Mouse (Mus musculus) spleen, postnatal 10 days (tissue): ENCODE results near the gene Gda.

Source experiments
- DNase-seq, 2 experiments: peaks; one replicate each; pipeline ENCODE4 v3.0.0; 2021 to 2022; ENCODE audit warnings: low spot score in 2 of 2

The Gda gene

DNA sequence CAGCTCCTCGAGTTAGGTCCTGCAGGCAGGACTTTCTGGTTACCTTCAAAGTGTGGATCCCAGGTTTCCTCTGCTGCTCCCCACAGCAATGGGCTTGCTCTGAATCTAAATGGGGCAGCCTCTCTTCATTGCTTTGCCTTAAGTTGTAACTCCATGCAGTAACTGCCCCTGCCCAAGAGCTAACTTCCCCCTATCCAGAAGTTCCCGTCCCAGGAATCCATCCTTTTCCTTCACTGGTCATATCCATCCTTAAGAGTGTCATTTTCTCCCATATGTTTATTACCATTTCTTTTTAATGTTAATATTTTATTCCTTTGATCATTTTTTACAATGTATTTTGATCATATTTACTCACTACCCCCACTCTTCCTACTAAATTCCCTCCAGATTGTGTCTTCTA lies at the start of gene Gda:
Gene Gda (minus strand): TSS at position 101 of the 400 bp plus-strand sequence.
- no peak for DNase-seq

- no peak for DNase-seq
Observed at GRCm38 (mm10) chr19:21520280-21520679, 47.0 kb upstream of the Gda start.

DNA sequence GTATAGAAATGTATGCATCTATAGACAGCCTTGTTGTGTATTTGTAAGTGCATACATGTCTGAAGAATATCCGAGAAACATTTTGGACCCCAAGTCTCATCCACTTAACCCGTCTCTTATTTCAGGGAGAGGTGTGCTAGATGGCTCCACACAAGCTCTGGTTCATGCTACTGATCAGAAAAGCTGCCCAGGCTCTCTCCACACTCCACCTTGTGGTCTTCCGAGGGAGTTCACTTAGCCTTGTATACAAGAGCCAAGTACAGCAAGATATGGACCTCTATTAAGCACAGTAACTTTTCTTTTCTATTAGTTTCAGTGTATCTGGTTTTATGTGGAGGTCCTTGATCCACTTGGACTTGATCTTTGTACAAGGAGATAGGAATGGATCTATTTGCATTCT lies 36.9 kb upstream of the Gda start:
- DNase-seq, result peak in 1 of 2 experiments; percentile 69

- no peak for DNase-seq
Observed at GRCm38 (mm10) chr19:21507561-21508232, 34.5 kb upstream of the Gda start.

GRCm38 (mm10) chr19:21507133-21507532 lies 33.9 kb upstream of the Gda start:
- no peak for DNase-seq

DNA sequence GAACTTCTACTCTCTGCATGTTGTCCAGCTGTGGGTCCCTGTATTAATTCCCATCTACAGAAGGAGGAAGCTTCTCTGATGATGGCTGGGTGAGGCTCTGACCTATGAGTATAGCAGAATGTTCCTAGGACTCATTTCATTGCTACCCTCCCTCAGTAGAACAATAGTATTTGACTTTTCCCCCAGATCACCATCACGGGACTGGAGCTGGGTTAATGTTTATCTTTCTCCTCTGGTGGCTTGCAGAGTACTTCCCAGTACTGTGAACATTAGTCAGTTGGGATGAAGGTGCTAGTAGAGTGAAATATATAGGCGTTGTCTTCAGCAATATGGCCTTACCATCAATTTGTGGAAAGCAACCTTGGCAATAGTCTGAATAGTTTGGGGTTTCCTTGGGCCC lies 31.5 kb upstream of the Gda start:
- DNase-seq, result no peak

- DNase-seq, result no peak
Observed at GRCm38 (mm10) chr19:21499394-21499983, 26.2 kb upstream of the Gda start.

DNA sequence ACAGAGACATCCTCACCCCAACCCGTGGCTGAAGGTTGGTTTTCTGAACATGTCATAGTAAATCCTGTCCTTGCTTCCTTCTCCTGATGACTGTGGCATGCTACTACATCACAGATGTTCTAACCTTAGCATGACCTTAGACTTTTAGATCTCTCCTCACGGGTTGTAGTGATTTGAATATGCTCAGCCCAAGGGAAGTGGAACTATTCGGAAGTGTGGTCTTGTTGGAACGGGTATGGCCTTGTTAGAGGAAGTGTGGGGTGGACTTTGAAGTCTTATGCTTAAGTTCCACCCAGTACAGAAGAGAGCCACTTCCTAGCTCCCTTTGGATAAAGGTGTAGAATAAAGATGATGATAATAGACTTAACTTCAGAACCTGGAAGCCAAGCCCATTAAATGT lies 22.6 kb upstream of the Gda start:
- DNase-seq, result no peak

- no peak for DNase-seq
Observed at GRCm38 (mm10) chr19:21493807-21494521, 20.7 kb upstream of the Gda start.

DNA sequence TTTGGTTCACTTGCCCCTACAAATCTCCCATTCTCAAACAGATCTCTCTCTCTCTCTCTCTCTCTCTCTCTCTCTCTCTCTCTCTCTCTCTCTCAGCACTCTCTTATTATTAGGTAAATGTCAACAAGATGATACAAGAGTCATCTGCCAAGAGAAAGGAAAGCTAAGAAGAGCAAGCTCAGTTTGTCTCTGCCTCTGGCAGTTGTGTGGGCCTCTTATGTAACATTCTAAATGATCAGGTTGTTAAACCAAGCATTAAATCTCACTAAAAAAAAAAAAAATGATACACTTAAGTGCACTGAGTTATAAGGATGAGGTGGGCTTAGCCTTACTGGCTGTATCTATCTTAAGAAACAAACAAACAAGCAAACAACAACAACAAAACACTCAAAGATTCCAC lies 18.1 kb upstream of the Gda start:
- DNase-seq, result no peak

GRCm38 (mm10) chr19:21487124-21487944 lies 14.1 kb upstream of the Gda start:
- DNase-seq, result no peak

DNA sequence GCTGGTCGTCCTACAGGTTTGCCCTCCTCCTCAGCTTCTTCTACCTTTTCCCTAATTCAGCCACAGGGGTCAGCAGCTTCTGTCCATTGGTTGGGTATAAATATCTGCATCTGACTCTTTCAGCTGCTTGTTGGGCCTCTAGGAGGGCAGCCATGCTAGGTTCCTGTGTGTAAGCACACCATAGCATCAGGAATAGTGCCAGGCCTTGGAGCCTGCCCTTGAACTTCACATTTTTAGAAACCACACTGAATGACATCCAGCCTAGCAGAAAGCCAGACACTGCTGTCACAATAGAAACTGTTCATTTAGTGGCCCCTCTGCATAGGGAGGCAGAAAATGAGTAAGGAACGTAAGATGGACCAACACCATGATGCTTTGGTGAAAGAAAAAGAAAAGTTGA lies 8.9 kb upstream of the Gda start:
- DNase-seq, result no peak

- no peak for DNase-seq
Observed at GRCm38 (mm10) chr19:21481031-21481430, 7.8 kb upstream of the Gda start.

DNA sequence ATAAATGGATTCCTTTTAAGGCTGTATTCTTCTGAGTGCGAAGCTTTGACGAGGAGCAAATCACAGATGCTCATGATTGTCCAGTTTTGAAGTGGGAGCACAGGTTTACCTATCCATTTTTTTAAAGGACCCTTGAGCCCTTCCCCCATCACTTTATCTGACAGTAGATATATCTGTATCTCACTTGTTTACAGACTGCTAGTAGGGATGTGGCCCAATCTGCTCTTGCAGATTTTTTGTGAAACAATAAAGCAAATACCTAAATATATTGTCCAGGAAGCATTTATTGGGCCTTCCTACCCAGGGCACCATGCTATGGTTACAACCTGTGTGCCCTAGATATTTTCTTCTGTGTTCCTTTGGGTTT lies 6.8 kb upstream of the Gda start:
- no peak for DNase-seq

- DNase-seq, result no peak
Observed at GRCm38 (mm10) chr19:21479183-21480052, 6.2 kb upstream of the Gda start.

DNA sequence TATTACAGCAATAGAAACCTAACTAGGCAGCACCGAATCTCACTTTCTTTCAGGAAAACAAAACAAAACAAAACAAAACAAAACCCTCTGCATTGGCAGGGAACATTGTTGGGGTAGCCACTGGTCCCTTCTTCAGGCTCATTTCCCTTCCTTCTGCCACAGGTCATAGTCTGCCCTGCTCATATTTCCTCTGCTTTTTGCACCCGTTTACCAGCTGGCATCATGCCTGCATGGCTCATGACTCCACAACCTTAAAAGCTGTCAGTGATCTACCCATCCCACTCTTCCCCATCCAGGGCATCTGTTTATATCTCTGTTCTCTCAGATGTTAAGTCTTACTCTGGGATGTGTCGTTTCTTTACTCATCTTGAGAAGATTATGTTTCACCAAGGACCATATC lies 5.3 kb upstream of the Gda start:
- DNase-seq, result no peak

DNA sequence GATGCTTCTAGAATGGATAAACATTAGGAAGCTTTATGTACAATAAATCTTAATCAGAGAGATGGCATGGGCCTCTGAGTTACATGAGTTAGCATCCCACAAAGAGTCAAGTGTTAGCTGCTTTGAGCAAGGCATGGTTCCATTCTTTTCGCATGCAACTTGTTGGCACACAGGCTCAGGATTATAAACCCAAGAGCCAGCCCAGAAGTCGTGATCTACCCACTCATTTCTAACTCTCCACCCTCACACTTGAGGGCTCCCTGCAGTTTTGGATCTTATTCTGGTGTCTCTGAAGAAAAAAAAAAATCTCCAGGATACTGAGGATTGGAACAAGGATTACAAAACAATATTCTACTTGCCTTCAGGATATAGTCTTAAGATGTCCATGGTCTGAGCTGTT lies 4.5 kb upstream of the Gda start:
- no peak for DNase-seq

DNA sequence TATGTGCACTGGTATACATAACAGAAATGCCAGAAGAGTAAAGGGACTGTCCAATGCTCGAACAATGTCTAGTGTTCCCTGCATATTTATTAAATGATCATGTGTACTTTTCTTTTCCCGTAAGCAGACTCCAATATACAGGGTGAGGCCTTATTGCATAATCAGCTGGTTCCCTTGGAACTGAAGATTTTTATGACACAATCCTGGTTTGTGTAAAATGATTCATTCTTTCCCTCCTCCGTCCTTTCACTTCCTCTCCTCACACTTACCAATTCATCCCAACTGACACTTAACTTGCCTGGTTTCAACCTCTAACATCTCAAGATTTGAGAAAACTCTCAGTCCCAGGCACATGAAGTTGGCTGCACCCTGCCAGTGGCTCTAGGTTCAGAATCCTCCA lies 3.5 kb upstream of the Gda start:
- DNase-seq, result no peak

DNA sequence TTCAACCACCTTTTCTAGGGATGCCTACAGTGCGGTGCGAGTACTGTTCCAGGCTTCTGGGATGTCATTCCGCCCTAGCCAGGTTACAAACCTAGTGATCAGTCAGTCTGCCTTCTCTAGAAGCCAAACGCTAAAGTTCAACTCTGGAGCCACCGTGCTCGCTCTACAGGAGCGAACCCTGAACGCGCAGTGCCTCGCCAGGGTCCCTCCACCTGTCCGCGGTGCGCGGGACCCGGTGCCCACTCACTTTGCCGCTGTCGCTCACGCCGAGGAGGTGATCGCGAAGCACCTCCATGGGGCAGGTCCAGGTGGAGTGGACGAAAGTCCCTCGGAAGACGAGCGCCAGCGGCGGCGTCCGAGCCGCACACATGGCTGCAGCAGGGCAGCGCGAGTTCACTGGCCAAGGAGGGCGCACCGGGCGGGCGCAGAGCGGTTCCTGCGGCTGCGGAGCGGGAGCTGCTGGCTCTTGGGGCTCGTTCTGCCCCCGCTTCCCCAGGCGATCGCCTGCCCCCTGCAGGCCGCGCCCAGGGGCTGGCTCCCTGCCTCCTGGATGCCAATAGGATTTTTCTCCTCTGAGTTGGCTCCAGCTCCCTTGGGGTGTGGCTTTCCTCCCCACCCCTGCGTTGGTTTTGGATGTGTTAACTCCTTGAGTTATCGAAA lies 994 bp downstream of the Gda start:
- peak; percentile 70 to 77 for DNase-seq

DNA sequence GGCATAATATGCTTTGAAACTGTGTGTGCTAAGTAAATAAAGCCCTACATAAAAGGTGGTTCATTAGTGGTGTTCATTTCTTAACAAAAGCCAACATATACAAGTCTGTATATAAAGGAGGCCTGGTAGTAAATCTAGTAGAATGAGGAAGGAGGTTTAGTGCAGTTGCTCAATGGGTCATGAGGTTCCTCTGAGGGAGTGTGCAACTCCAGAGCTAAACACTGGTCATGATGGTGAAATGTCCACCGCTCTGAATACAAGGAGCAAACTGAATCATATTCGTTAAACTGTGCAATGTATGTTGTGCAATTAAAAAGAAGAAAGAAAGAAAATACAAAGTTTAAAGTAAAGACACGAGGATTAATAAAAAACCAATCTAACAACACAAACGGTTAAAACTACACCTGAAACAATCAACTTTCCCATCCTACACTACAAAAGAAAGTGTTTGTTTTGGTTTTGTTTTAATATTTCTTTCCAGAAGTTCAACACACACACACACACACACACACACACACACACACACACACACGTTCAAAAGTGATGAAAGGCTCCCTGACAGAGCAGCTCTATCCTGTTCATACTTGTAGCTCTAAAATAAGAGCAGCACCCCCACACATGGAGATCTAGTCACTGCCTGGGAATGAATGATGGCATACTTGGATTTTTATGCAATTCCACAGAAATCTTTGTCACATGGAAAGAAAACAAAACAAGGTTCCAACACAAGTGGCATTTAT lies 11.9 kb downstream of the Gda start:
- DNase-seq, result no peak
